Mouse (Mus musculus): Measurements from ENCODE around the gene Cdv3. TPM values are rescaled to one million over a fixed set of nuclear protein-coding genes. Genes with fewer than 3 reads are reported as not detected.

The Cdv3 gene
- polyA plus RNA-seq, 1 experiment from 2014 or later, result 92.7 TPM

DNA sequence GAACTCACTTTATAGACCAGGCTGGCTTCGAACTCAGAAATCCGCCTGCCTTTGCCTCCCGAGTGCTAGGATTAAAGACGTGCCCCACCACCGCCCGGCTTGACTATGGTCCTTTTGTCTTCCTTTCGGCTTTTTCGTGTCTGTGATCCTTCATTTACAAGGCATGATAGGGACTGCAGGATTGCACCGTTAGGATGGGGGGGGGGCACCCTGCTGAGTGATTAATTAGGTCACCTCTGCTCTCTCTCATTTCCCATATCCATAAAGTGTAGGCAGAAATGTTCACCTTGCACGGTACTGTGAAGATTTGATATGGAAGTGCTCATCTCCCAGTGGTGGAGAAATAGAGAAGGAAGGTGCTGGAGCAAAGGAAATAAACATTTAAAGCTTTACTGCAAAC, 13.0 kb upstream of the Cdv3 start:
- H3K9me3 ChIP-seq (ENCODE audit: control insufficient read depth, low read length), result no peaks in the 10 kb centered on the region
- no peaks in the 10 kb centered on the region for H3K36me3 ChIP-seq (ENCODE audit: control insufficient read depth, insufficient read depth, low read length)
- peaks cover 3% of the 10 kb centered on the region; the same call in 1 of the 2 replicates for H3K4me1 ChIP-seq (replicated peaks; ENCODE audit: control insufficient read depth, insufficient read depth, low read length)
- no peak overlapping the region for H3K4me2 ChIP-seq (ENCODE audit: low read depth, low read length)
- no peak for ATAC-seq (ENCODE audit: low read depth)
- no peak overlapping the region for H3K4me3 ChIP-seq (ENCODE audit: low read length)
- no peak overlapping the region for H3K27ac ChIP-seq (ENCODE audit: low read length)
- no peak overlapping the region for H3K9ac ChIP-seq (ENCODE audit: low read length)
- 55% methylated on average over 10 of the region's 10 CpGs for WGBS
- H3K27me3 ChIP-seq (ENCODE audit: control insufficient read depth, insufficient read depth, low read depth, low read length), result no peaks in the 10 kb centered on the region

DNA sequence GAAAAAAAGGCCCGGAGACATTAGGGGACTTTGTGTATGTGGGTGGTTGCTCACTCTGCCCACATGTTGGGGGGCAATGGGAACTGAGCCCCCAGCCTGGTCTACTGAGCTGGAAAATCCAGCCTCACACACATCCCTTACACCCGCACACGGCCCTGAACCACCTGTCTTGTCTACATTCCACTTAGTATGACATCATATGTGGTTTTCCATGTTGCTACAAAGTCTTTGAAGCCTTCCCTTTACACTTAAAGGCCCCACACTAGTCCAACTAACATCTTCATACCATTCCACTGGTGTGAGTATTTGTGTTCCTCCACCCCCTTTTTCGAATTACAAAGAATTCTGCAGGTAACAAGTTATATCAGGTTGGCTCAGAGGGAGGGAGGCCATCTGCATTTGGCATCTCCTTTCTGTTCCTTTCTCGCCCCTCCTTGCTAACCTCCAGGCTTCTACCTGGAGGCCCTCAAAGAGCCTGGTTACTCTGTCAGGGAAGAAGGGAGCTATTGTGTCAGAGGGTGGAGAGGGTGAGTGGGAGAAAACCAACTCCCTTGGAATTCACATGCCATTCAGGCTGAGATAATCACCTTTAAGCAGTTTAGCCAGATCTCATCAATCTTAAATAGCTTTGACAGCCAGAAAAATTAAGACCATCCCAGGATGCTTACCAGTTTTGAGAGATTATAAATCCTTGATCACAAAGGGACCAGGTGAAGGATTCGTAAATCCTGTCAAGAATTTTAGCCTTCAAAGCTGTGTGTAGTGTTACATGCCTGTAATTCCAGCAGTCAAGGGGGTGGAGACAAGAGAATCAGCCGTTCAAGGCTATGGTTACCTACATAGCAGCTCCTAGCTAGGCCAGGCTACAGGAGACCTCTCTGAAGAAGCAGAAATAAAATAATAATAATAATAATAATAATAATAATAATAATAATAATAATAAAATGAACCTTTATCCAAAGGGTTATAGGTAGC, 11.0 kb upstream of the Cdv3 start:
- H3K27ac ChIP-seq (ENCODE audit: low read length), result peak overlapping the region; percentile 23; the same call in 1 of the 2 replicates
- H3K9ac ChIP-seq (ENCODE audit: low read length), result no peak overlapping the region
- H3K4me2 ChIP-seq (ENCODE audit: low read depth, low read length), result no peak overlapping the region
- H3K4me1 ChIP-seq (replicated peaks; ENCODE audit: control insufficient read depth, insufficient read depth, low read length), result peaks cover 3% of the 10 kb centered on the region; the same call in 1 of the 2 replicates
- peak; percentile 59 for ATAC-seq (ENCODE audit: low read depth)
- H3K4me3 ChIP-seq (ENCODE audit: low read length), result no peak overlapping the region
- 47% methylated on average over 7 of the region's 7 CpGs for WGBS
- no peaks in the 10 kb centered on the region for H3K27me3 ChIP-seq (ENCODE audit: control insufficient read depth, insufficient read depth, low read depth, low read length)
- H3K36me3 ChIP-seq (ENCODE audit: control insufficient read depth, insufficient read depth, low read length), result no peaks in the 10 kb centered on the region
- H3K9me3 ChIP-seq (ENCODE audit: control insufficient read depth, low read length), result no peaks in the 10 kb centered on the region

DNA sequence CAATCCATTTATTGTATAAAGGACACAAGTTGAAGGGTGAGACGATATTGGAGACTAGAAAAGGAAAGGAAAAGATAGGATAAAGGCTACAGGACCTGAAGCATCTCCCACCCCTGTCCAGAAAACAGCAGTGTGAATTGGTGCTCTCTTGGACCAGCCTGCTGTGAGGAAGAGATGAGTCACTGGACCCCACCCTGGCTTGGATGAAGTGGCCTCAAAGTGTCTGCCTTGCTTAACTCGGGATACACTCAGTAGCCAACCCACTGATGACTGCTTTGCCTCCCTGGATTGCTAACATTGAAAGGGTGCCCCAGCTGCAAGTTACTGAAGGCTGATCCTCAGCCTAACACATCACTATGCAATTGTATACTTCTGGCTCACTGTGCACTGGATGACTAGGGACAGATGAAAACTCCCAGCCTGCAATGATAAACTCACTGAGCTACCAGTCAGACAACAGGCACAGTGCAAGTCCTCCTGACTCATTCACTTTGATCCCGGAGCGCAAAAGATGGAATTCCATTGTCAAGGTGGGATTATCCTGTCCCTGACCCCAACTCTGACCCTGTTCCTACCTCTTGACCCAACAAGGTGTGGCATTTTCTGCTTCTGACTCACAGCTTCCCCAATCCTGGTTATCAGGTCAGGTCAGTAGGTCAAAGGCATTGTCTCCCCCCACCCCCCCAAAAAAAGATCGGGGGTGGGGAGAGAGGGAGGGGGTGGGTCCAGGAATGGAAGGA, 6.8 kb upstream of the Cdv3 start:
- H3K9ac ChIP-seq (ENCODE audit: low read length), result no peak overlapping the region
- 64% methylated on average over 5 of the region's 5 CpGs for WGBS
- no peak overlapping the region for H3K4me3 ChIP-seq (ENCODE audit: low read length)
- ATAC-seq (ENCODE audit: low read depth), result no peak
- H3K9me3 ChIP-seq (ENCODE audit: control insufficient read depth, low read length), result no peaks in the 10 kb centered on the region
- peaks cover 3% of the 10 kb centered on the region; the same call in 1 of the 2 replicates for H3K4me1 ChIP-seq (replicated peaks; ENCODE audit: control insufficient read depth, insufficient read depth, low read length)
- H3K36me3 ChIP-seq (ENCODE audit: control insufficient read depth, insufficient read depth, low read length), result no peaks in the 10 kb centered on the region
- H3K27me3 ChIP-seq (ENCODE audit: control insufficient read depth, insufficient read depth, low read depth, low read length), result no peaks in the 10 kb centered on the region
- H3K27ac ChIP-seq (ENCODE audit: low read length), result no peak overlapping the region
- no peak overlapping the region for H3K4me2 ChIP-seq (ENCODE audit: low read depth, low read length)

DNA sequence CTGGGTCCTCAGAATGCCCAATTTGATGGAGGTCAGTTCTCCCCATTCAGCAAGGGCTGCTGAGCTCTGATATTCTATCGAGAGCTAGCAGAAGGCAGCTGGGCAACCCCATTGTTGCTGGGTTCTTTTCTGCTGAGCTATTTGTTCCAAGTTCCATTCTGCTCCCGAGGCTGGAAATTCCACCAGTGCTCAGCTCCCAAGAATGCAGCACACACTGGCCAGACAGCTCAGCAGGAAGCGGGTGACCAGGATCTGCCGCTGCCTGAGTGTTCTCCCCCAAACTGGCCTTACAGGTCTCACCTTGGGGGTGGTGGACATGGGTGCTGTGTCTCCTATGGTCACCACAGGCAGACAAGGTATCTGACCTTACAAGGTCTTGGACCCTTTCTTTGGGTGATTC, 4.3 kb upstream of the Cdv3 start:
- 54% methylated on average over 4 of the region's 4 CpGs for WGBS
- H3K27ac ChIP-seq (ENCODE audit: low read length), result no peak overlapping the region
- no peaks in the 10 kb centered on the region for H3K27me3 ChIP-seq (ENCODE audit: control insufficient read depth, insufficient read depth, low read depth, low read length)

DNA sequence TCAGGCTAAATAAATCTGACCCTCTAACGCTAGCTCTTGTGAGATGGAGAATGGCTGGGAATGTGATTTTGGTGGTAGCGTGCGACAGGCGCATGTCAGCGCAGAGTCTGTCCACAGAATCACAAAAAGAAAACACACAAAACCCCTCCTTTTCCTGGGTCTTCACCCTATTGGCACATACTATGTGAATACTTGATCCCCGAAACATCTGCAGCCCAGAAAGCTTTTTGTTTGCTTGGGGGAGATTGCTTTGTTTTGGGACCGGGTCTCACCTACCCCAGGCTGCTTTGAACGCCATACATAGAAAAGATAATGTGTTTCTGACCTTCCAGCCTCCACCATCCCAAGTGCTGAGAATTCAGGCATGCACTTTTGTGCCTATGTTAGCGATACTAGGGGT, 716 bp upstream of the Cdv3 start:
- peak overlapping the region; percentile 87 for H3K27ac ChIP-seq (ENCODE audit: low read length)
- WGBS, result 41% methylated on average over 9 of the region's 9 CpGs
- peaks cover 6% of the 10 kb centered on the region for H3K36me3 ChIP-seq (ENCODE audit: control insufficient read depth, insufficient read depth, low read length)
- ATAC-seq (ENCODE audit: low read depth), result no peak
- H3K4me1 ChIP-seq (replicated peaks; ENCODE audit: control insufficient read depth, insufficient read depth, low read length), result peaks cover 18% of the 10 kb centered on the region
- no peaks in the 10 kb centered on the region for H3K27me3 ChIP-seq (ENCODE audit: control insufficient read depth, insufficient read depth, low read depth, low read length)
- H3K9me3 ChIP-seq (ENCODE audit: control insufficient read depth, low read length), result no peaks in the 10 kb centered on the region
- H3K4me3 ChIP-seq (ENCODE audit: low read length), result peak overlapping the region; percentile 43
- H3K9ac ChIP-seq (ENCODE audit: low read length), result peak overlapping the region; percentile 64
- peak overlapping the region; percentile 68 for H3K4me2 ChIP-seq (ENCODE audit: low read depth, low read length)

More for the DNA sequence above, 4.3 kb upstream of the Cdv3 start:
- Histone ChIP-seq H3K4me1 (replicated peaks; ENCODE audit: control insufficient read depth, insufficient read depth, low read length) (peaks cover 9% of the 10 kb centered on the region), H3K4me2 (ENCODE audit: low read depth, low read length) (no peak overlapping the region), H3K4me3 (ENCODE audit: low read length) (no peak overlapping the region), H3K9ac (ENCODE audit: low read length) (no peak overlapping the region), H3K9me3 (ENCODE audit: control insufficient read depth, low read length) (no peaks in the 10 kb centered on the region), H3K36me3 (ENCODE audit: control insufficient read depth, insufficient read depth, low read length) (no peaks in the 10 kb centered on the region)
- no peak for ATAC-seq (ENCODE audit: low read depth)

- Histone ChIP-seq H3K4me2 (ENCODE audit: low read depth, low read length) (peak overlapping the region; percentile 83), H3K9me3 (ENCODE audit: control insufficient read depth, low read length) (no peaks in the 10 kb centered on the region), H3K36me3 (ENCODE audit: control insufficient read depth, insufficient read depth, low read length) (peaks cover 14% of the 10 kb centered on the region), H3K27me3 (ENCODE audit: control insufficient read depth, insufficient read depth, low read depth, low read length) (no peaks in the 10 kb centered on the region), H3K4me1 (replicated peaks; ENCODE audit: control insufficient read depth, insufficient read depth, low read length) (peaks cover 18% of the 10 kb centered on the region), H3K4me3 (ENCODE audit: low read length) (peak overlapping the region; percentile 96), H3K9ac (ENCODE audit: low read length) (peak overlapping the region; percentile 98), H3K27ac (ENCODE audit: low read length) (peak overlapping the region; percentile 97)
- ATAC-seq (ENCODE audit: low read depth), result peak; percentile 18
- WGBS, result 1% methylated on average over 72 of the region's 94 CpGs
Measured at GRCm38 (mm10) chr9:103364601-103365289, 895 bp downstream of the Cdv3 start.

DNA sequence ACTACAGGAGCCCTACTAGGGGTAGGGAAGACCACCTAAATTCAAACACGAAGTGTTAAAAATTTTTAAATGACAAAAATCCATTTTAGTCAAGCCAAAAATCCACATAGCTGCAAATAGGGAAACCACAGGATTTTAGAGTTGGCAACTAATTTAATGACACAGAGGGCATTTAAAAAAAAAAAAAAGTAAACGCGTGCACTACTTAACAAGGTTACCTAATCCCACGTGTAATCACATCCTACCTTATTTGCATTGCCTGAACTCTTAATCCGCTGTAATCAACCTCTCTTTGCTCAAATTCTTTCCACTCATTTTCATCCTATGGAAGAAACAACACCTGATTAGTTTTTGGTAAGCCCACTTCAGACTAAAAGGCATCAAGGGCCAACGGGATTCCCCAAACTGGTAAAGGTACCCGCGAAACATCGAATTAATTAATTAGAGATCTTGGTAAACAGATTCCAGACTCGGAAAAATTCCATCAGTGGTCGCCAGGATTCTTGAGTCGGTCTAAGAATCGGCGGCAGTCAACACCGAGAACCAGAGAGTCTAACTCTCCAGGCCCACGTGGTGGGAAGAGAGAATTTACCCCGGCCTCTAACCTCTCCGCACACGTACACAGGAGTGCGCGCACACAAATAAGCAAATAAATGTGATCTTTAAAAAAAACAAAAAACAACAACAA, 1.8 kb downstream of the Cdv3 start:
- H3K9ac ChIP-seq (ENCODE audit: low read length), result peak overlapping the region; percentile 98
- peaks cover 18% of the 10 kb centered on the region for H3K36me3 ChIP-seq (ENCODE audit: control insufficient read depth, insufficient read depth, low read length)
- peak overlapping the region; percentile 83 for H3K4me2 ChIP-seq (ENCODE audit: low read depth, low read length)
- no peak for ATAC-seq (ENCODE audit: low read depth)
- peaks cover 18% of the 10 kb centered on the region for H3K4me1 ChIP-seq (replicated peaks; ENCODE audit: control insufficient read depth, insufficient read depth, low read length)
- peak overlapping the region; percentile 96 for H3K4me3 ChIP-seq (ENCODE audit: low read length)
- H3K27me3 ChIP-seq (ENCODE audit: control insufficient read depth, insufficient read depth, low read depth, low read length), result no peaks in the 10 kb centered on the region
- H3K27ac ChIP-seq (ENCODE audit: low read length), result no peak overlapping the region
- under 1% methylated on average over 21 of the region's 21 CpGs for WGBS
- H3K9me3 ChIP-seq (ENCODE audit: control insufficient read depth, low read length), result no peaks in the 10 kb centered on the region

GRCm38 (mm10) chr9:103363088-103363487, 2.6 kb downstream of the Cdv3 start:
- 45% methylated on average over 6 of the region's 6 CpGs for WGBS
- ATAC-seq (ENCODE audit: low read depth), result no peak
- H3K27me3 ChIP-seq (ENCODE audit: control insufficient read depth, insufficient read depth, low read depth, low read length), result no peaks in the 10 kb centered on the region
- H3K4me1 ChIP-seq (replicated peaks; ENCODE audit: control insufficient read depth, insufficient read depth, low read length), result peaks cover 18% of the 10 kb centered on the region
- no peaks in the 10 kb centered on the region for H3K9me3 ChIP-seq (ENCODE audit: control insufficient read depth, low read length)
- H3K4me3 ChIP-seq (ENCODE audit: low read length), result peak overlapping the region; percentile 96
- no peak overlapping the region for H3K27ac ChIP-seq (ENCODE audit: low read length)
- H3K4me2 ChIP-seq (ENCODE audit: low read depth, low read length), result peak overlapping the region; percentile 83
- H3K9ac ChIP-seq (ENCODE audit: low read length), result no peak overlapping the region
- H3K36me3 ChIP-seq (ENCODE audit: control insufficient read depth, insufficient read depth, low read length), result peaks cover 23% of the 10 kb centered on the region

Measured in lung, embryonic 16.5 days (tissue).